Mouse (Mus musculus) heart, postnatal 10 days (tissue): ENCODE data around the gene Tnip3. TPM values are rescaled to one million over a fixed set of nuclear protein-coding genes. Genes with fewer than 3 reads are reported as not detected.

Experiments
- DNase-seq, 2 experiments: peaks; one replicate each; pipeline ENCODE4 v3.0.0; 2021
- intact Hi-C: fragments of 180-260 bp; cut with DNase I; formaldehyde crosslinking; loops from one replicate; pipeline ENCODE4 v1.15.1; 2025
- total RNA-seq, 2 experiments: library from RNA; stranded (reverse); gene quantifications; 2 replicates each; pipeline ENCODE4 v1.2.3; 2021

Tnip3 gene
- total RNA-seq, 2 experiments from 2014 or later: 1.0 TPM

- intact Hi-C loops: no loop called here
- DNase-seq: no peak
Observed at GRCm38 (mm10) chr6:65583029-65583428, 57.9 kb downstream of the Tnip3 start.

GRCm38 (mm10) chr6:65584870-65585332 is 59.8 kb downstream of the Tnip3 start:
- intact Hi-C loops: no loop called here

GRCm38 (mm10) chr6:65585333-65586053 is 60.4 kb downstream of the Tnip3 start:
- DNase-seq: no peak
- intact Hi-C loops: no loop called here

More at GRCm38 (mm10) chr6:65584870-65585332, 59.8 kb downstream of the Tnip3 start:
- DNase-seq: peak; percentile 78 to 81

- intact Hi-C loops: no loop called here
- no peak for DNase-seq
Observed at GRCm38 (mm10) chr6:65588847-65589246, 63.7 kb downstream of the Tnip3 start.

GRCm38 (mm10) chr6:65590018-65590417 is 64.9 kb downstream of the Tnip3 start:
- intact Hi-C loops: no loop called here
- DNase-seq: no peak

- intact Hi-C loops: no loop called here
- DNase-seq: no peak
Observed at GRCm38 (mm10) chr6:65594171-65594570, 69.1 kb downstream of the Tnip3 start.

- DNase-seq: no peak
- intact Hi-C loops: no loop called here
Observed at GRCm38 (mm10) chr6:65595371-65595770, 70.3 kb downstream of the Tnip3 start.

- no peak for DNase-seq
- intact Hi-C loops: no loop called here
Observed at GRCm38 (mm10) chr6:65597056-65597818, 72.1 kb downstream of the Tnip3 start.

- intact Hi-C loops: no loop called here
Observed at GRCm38 (mm10) chr6:65598522-65598921, 73.4 kb downstream of the Tnip3 start.

GRCm38 (mm10) chr6:65599865-65600739 is 75.0 kb downstream of the Tnip3 start:
- DNase-seq: no peak

More at GRCm38 (mm10) chr6:65598522-65598921, 73.4 kb downstream of the Tnip3 start:
- DNase-seq: no peak

GRCm38 (mm10) chr6:65600887-65601286 is 75.8 kb downstream of the Tnip3 start:
- no peak for DNase-seq

More at GRCm38 (mm10) chr6:65599865-65600739, 75.0 kb downstream of the Tnip3 start:
- intact Hi-C loops: no loop called here

GRCm38 (mm10) chr6:65605778-65606177 is 80.7 kb downstream of the Tnip3 start:
- intact Hi-C loops: no loop called here
- no peak for DNase-seq

More at GRCm38 (mm10) chr6:65600887-65601286, 75.8 kb downstream of the Tnip3 start:
- intact Hi-C loops: no loop called here

- no peak for DNase-seq
- intact Hi-C loops: no loop called here
Observed at GRCm38 (mm10) chr6:65606946-65607345, 81.8 kb downstream of the Tnip3 start.

GRCm38 (mm10) chr6:65611834-65612233 is 86.7 kb downstream of the Tnip3 start:
- intact Hi-C loops: no loop called here
- peak; percentile 27 to 38 for DNase-seq

- DNase-seq: no peak
- intact Hi-C loops: no loop called here
Observed at GRCm38 (mm10) chr6:65613924-65614585, 88.9 kb downstream of the Tnip3 start.

GRCm38 (mm10) chr6:65615641-65616040 is 90.5 kb downstream of the Tnip3 start:
- DNase-seq: no peak
- intact Hi-C loops: loop anchor here (5.0 kb wide), 1 partner anchor 103 kb away; no protein-coding TSS in a partner anchor

GRCm38 (mm10) chr6:65621260-65621659 is 96.1 kb downstream of the Tnip3 start:
- intact Hi-C loops: no loop called here
- DNase-seq: no peak

- DNase-seq: no peak
- intact Hi-C loops: no loop called here
Observed at GRCm38 (mm10) chr6:65623016-65623715, 98.1 kb downstream of the Tnip3 start.

GRCm38 (mm10) chr6:65630578-65630977 is 105.5 kb downstream of the Tnip3 start:
- intact Hi-C loops: no loop called here
- no peak for DNase-seq
